In the genomic region with DNA sequence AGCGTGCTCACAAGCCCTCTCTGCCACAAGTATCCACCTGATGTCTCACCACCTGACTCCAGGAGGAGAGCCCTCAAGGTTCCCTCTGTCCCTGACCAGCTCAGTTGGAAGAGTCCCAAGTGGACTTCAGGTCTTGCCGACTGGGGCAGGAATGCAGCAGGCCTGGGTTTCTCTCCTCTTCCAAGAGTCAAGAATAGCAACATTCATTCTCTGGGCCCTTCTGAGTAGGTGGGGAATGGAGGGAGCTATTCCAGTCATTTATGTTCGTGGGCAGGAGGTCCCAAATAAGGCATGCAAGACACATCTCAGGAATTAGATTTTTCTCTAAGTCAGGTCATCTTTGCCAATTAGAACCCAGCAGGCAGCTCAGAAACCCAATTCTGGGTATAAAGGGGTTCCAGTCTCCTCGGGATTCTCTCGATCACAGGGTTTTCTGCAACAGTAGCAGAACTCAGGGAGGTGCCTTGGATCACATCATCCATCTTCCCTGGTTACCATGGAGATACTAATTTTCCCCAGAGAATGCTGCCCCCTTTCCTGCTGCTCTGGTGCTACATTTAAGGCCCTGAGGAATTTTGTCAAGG, we compare ENCODE assay signal across 11 mouse cellular contexts. TPM values are rescaled to one million over a fixed set of nuclear protein-coding genes. Genes with fewer than 3 reads are reported as not detected.
DNase-seq lines count a peak whose midpoint lies in the region; ATAC-seq and TF ChIP-seq lines count a peak whose summit lies in the region.
"Had no signal": no experiment of that assay in that cellular context is flagged by ENCODE, and none has a peak within 500 bp of the region (broad histone marks: within the 10 kb centered on the region; RNA-seq: fewer than 3 reads in every experiment).

No protein-coding gene starts in this region.

- no peaks in the 10 kb centered on the region for H3K27me3 ChIP-seq in kidney, adult 2 months (replicated peaks; ENCODE audit: control insufficient read depth, insufficient read depth, low read length)
- no peaks in the 10 kb centered on the region for H3K27me3 ChIP-seq in kidney, embryonic 14.5 days (ENCODE audit: control insufficient read depth, insufficient read depth, low read length)
- no peaks in the 10 kb centered on the region for H3K27me3 ChIP-seq in heart, embryonic 11.5 days (ENCODE audit: control insufficient read depth, insufficient read depth, low read length)
- no peaks in the 10 kb centered on the region for H3K27me3 ChIP-seq in hindbrain, embryonic 16.5 days (replicated peaks; ENCODE audit: control insufficient read depth, insufficient read depth, low read length)
- no peaks in the 10 kb centered on the region for H3K27me3 ChIP-seq in forebrain, embryonic 11.5 days (ENCODE audit: control insufficient read depth, insufficient read depth, low read length)

- no peak for TF ChIP-seq POLR2A in kidney, adult 2 months (IDR thresholded peaks at IDR 0.05; ENCODE audit: low read depth, low read length)

- TF ChIP-seq CTCF in kidney, adult 2 months (conservative IDR thresholded peaks at IDR 0.05; ENCODE audit: insufficient read depth, insufficient read length, low read depth, low read length): no peak

- H3K9me3 ChIP-seq in kidney, embryonic 14.5 days (ENCODE audit: control insufficient read depth, low read length): no peaks in the 10 kb centered on the region
- H3K9me3 ChIP-seq in heart, embryonic 11.5 days (replicated peaks; ENCODE audit: control insufficient read depth, low read length): no peaks in the 10 kb centered on the region
- no peaks in the 10 kb centered on the region for H3K9me3 ChIP-seq in hindbrain, embryonic 16.5 days (ENCODE audit: control insufficient read depth, low read length)
- H3K9me3 ChIP-seq in forebrain, embryonic 11.5 days (ENCODE audit: control insufficient read depth, low read length): no peaks in the 10 kb centered on the region
- H3K9me3 ChIP-seq: G1E had no signal

- H3K4me3 ChIP-seq in kidney, adult 2 months (ENCODE audit: insufficient read depth, low read depth, low read length): no peak overlapping the region
- H3K4me3 ChIP-seq in kidney, embryonic 14.5 days (ENCODE audit: low read length): no peak overlapping the region
- H3K4me3 ChIP-seq in heart, embryonic 11.5 days (ENCODE audit: low read depth, low read length): no peak overlapping the region
- H3K4me3 ChIP-seq in hindbrain, embryonic 16.5 days (ENCODE audit: low read length): no peak overlapping the region
- no peak overlapping the region for H3K4me3 ChIP-seq in forebrain, embryonic 11.5 days (ENCODE audit: low read depth, low read length)
- H3K4me3 ChIP-seq: erythroblast, embryonic 14.5 days had no signal

- no peak overlapping the region; the same call in 1 of the 2 replicates for H3K27ac ChIP-seq in kidney, adult 2 months (ENCODE audit: insufficient read depth, low read depth, low read length)
- H3K27ac ChIP-seq in kidney, embryonic 14.5 days (ENCODE audit: low read depth, low read length): no peak overlapping the region
- H3K27ac ChIP-seq in heart, embryonic 11.5 days (ENCODE audit: low read depth, low read length): peak overlapping the region; percentile 66
- peak overlapping the region; percentile 34; the same call in 1 of the 2 replicates for H3K27ac ChIP-seq in hindbrain, embryonic 16.5 days (ENCODE audit: low read depth, low read length)
- no peak overlapping the region for H3K27ac ChIP-seq in forebrain, embryonic 11.5 days (ENCODE audit: low read depth, low read length)

- peak; percentile 89 for DNase-seq in kidney, adult 2 months
- peak; percentile 82 for DNase-seq in lung, postnatal 25 days (ENCODE audit: low spot score)
- no peak for DNase-seq in cerebellum, adult 9-10 months
- no peak for DNase-seq in forebrain, embryonic 11.5 days (ENCODE audit: low spot score)
- DNase-seq in urinary bladder, adult 18-20 months (ENCODE audit: low spot score in 2 of 2): no peak

- ATAC-seq in kidney, embryonic 14.5 days (ENCODE audit: low FRiP score, low TSS enrichment): no peak
- no peak; the same call in 1 of the 2 replicates for ATAC-seq in heart, embryonic 11.5 days (replicated peaks; ENCODE audit: insufficient number of reproducible peaks, low FRiP score, low TSS enrichment)
- ATAC-seq in hindbrain, embryonic 16.5 days: peak; percentile 43; the same call in 1 of the 2 replicates
- no peak for ATAC-seq in forebrain, embryonic 11.5 days (replicated peaks; ENCODE audit: low FRiP score)

- no peak overlapping the region for H3K4me2 ChIP-seq in kidney, embryonic 14.5 days (replicated peaks; ENCODE audit: low read depth, low read length)
- H3K4me2 ChIP-seq in heart, embryonic 11.5 days: 0 out of 2 replicates have a peak overlapping the region, but pooled peaks have one; percentile 20
- no peak overlapping the region for H3K4me2 ChIP-seq in hindbrain, embryonic 16.5 days (ENCODE audit: low read length)
- no peak overlapping the region for H3K4me2 ChIP-seq in forebrain, embryonic 11.5 days (ENCODE audit: low read depth, low read length, severe bottlenecking)

- WGBS in kidney, adult 2 months: 28% methylated on average over 5 of the region's 5 CpGs
- 43% methylated on average over 5 of the region's 5 CpGs for WGBS in kidney, embryonic 14.5 days
- 27% methylated on average over 5 of the region's 5 CpGs for WGBS in heart, embryonic 11.5 days (ENCODE audit: insufficient replicate concordance)
- WGBS in hindbrain, embryonic 16.5 days: 13% methylated on average over 5 of the region's 5 CpGs
- 44% methylated on average over 5 of the region's 5 CpGs for WGBS in forebrain, embryonic 11.5 days

- no peaks in the 10 kb centered on the region for H3K36me3 ChIP-seq in kidney, adult 2 months (ENCODE audit: control insufficient read depth, insufficient read depth, low read length)
- no peaks in the 10 kb centered on the region for H3K36me3 ChIP-seq in kidney, embryonic 14.5 days (ENCODE audit: control insufficient read depth, insufficient read depth, low read length)
- no peaks in the 10 kb centered on the region for H3K36me3 ChIP-seq in heart, embryonic 11.5 days (ENCODE audit: control insufficient read depth, insufficient read depth, low read length)
- H3K36me3 ChIP-seq in hindbrain, embryonic 16.5 days (ENCODE audit: control insufficient read depth, insufficient read depth, low read length): no peaks in the 10 kb centered on the region
- no peaks in the 10 kb centered on the region for H3K36me3 ChIP-seq in forebrain, embryonic 11.5 days (ENCODE audit: control insufficient read depth, insufficient read depth, low read length)
- H3K36me3 ChIP-seq: G1E had no signal

- H3K9ac ChIP-seq in kidney, embryonic 14.5 days (ENCODE audit: low read depth, low read length): no peak overlapping the region
- H3K9ac ChIP-seq in heart, embryonic 11.5 days (ENCODE audit: low read depth, low read length): no peak overlapping the region
- no peak overlapping the region for H3K9ac ChIP-seq in hindbrain, embryonic 16.5 days (ENCODE audit: low read depth, low read length)
- no peak overlapping the region for H3K9ac ChIP-seq in forebrain, embryonic 11.5 days (ENCODE audit: low read length)

- H3K4me1 ChIP-seq in kidney, adult 2 months (ENCODE audit: control insufficient read depth, insufficient read depth, low read length): peaks cover 13% of the 10 kb centered on the region
- H3K4me1 ChIP-seq in kidney, embryonic 14.5 days (ENCODE audit: control insufficient read depth, insufficient read depth, low read length): no peaks in the 10 kb centered on the region
- peaks cover 2% of the 10 kb centered on the region; the same call in 1 of the 2 replicates for H3K4me1 ChIP-seq in heart, embryonic 11.5 days (ENCODE audit: control insufficient read depth, insufficient read depth, low read length)
- H3K4me1 ChIP-seq in hindbrain, embryonic 16.5 days (ENCODE audit: control insufficient read depth, insufficient read depth, low read depth, low read length): no peaks in the 10 kb centered on the region; the same call in 1 of the 2 replicates
- peaks cover 3% of the 10 kb centered on the region; the same call in 1 of the 2 replicates for H3K4me1 ChIP-seq in forebrain, embryonic 11.5 days (replicated peaks; ENCODE audit: control insufficient read depth, insufficient read depth, low read length)

RNA-seq across cellular contexts. Expression of gene Eif1, which starts 7.5 kb away (rescaled TPM):
- 116 and 173 TPM in 2 replicates for polyA plus RNA-seq in kidney, adult 2 months (2012; rRNA removed)
- polyA plus RNA-seq in kidney, embryonic 14.5 days (2014; fragmentation: Nextera tagmentation; extraction: Ambion mirVana): 1,744 and 1,749 TPM in 2 replicates
- 1,605 and 1,756 TPM in 2 replicates for polyA plus RNA-seq in heart, embryonic 11.5 days (2014; fragmentation: Nextera tagmentation; extraction: Ambion mirVana)
- 1,208 and 1,248 TPM in 2 replicates for polyA plus RNA-seq in hindbrain, embryonic 16.5 days (2015; fragmentation: Nextera tagmentation; extraction: Ambion mirVana)
- polyA plus RNA-seq in forebrain, embryonic 11.5 days (2014; fragmentation: Nextera tagmentation; extraction: Ambion mirVana): 1,675 and 1,791 TPM in 2 replicates

RNA-seq across cellular contexts. Expression of gene Gast, which starts 22.0 kb away (rescaled TPM):
- polyA plus RNA-seq in kidney, adult 2 months (2012; rRNA removed): not detected in 2 replicates
- not detected in 2 replicates for polyA plus RNA-seq in kidney, embryonic 14.5 days (2014; fragmentation: Nextera tagmentation; extraction: Ambion mirVana)
- not detected in 2 replicates for polyA plus RNA-seq in heart, embryonic 11.5 days (2014; fragmentation: Nextera tagmentation; extraction: Ambion mirVana)
- 0.52 TPM in 1 of 2 replicates, not detected in the other for polyA plus RNA-seq in hindbrain, embryonic 16.5 days (2015; fragmentation: Nextera tagmentation; extraction: Ambion mirVana)
- polyA plus RNA-seq in forebrain, embryonic 11.5 days (2014; fragmentation: Nextera tagmentation; extraction: Ambion mirVana): 0.69 and 0.79 TPM in 2 replicates
- polyA plus RNA-seq: G1E had no signal

RNA-seq across cellular contexts. Expression of gene Krt42, which starts 42.5 kb away (rescaled TPM):
- polyA plus RNA-seq in kidney, adult 2 months (2012; rRNA removed): not detected in 2 replicates
- not detected in 2 replicates for polyA plus RNA-seq in kidney, embryonic 14.5 days (2014; fragmentation: Nextera tagmentation; extraction: Ambion mirVana)
- 0.20 TPM in 1 of 2 replicates, not detected in the other for polyA plus RNA-seq in heart, embryonic 11.5 days (2014; fragmentation: Nextera tagmentation; extraction: Ambion mirVana)
- polyA plus RNA-seq in hindbrain, embryonic 16.5 days (2015; fragmentation: Nextera tagmentation; extraction: Ambion mirVana): not detected in 2 replicates
- polyA plus RNA-seq in forebrain, embryonic 11.5 days (2014; fragmentation: Nextera tagmentation; extraction: Ambion mirVana): not detected in 2 replicates
- polyA plus RNA-seq: G1E; stomach, embryonic 14.5 days had no signal

RNA-seq across cellular contexts. Expression of gene Hap1, which starts 43.7 kb away (rescaled TPM):
- 3.0 and 3.6 TPM in 2 replicates for polyA plus RNA-seq in kidney, adult 2 months (2012; rRNA removed)
- 6.0 and 6.3 TPM in 2 replicates for polyA plus RNA-seq in kidney, embryonic 14.5 days (2014; fragmentation: Nextera tagmentation; extraction: Ambion mirVana)
- polyA plus RNA-seq in heart, embryonic 11.5 days (2014; fragmentation: Nextera tagmentation; extraction: Ambion mirVana): 3.0 and 3.4 TPM in 2 replicates
- polyA plus RNA-seq in hindbrain, embryonic 16.5 days (2015; fragmentation: Nextera tagmentation; extraction: Ambion mirVana): 316 and 333 TPM in 2 replicates
- polyA plus RNA-seq in forebrain, embryonic 11.5 days (2014; fragmentation: Nextera tagmentation; extraction: Ambion mirVana): 39.0 and 46.1 TPM in 2 replicates
- polyA plus RNA-seq: G1E had no signal

RNA-seq across cellular contexts. Expression of gene Krt17, which starts 51.4 kb away (rescaled TPM):
- 0.08 TPM in 1 of 2 replicates, not detected in the other for polyA plus RNA-seq in kidney, adult 2 months (2012; rRNA removed)
- 0.13 and 0.14 TPM in 2 replicates for polyA plus RNA-seq in kidney, embryonic 14.5 days (2014; fragmentation: Nextera tagmentation; extraction: Ambion mirVana)
- 0.14 and 0.82 TPM in 2 replicates for polyA plus RNA-seq in heart, embryonic 11.5 days (2014; fragmentation: Nextera tagmentation; extraction: Ambion mirVana)
- polyA plus RNA-seq in hindbrain, embryonic 16.5 days (2015; fragmentation: Nextera tagmentation; extraction: Ambion mirVana): 0.36 and 0.70 TPM in 2 replicates
- not detected in 2 replicates for polyA plus RNA-seq in forebrain, embryonic 11.5 days (2014; fragmentation: Nextera tagmentation; extraction: Ambion mirVana)

Comparison
In these comparisons a context has a peak if more than half of its experiments do, and no peak if none do; other contexts are left out.
1. DNase-seq: peak in kidney, adult 2 months (single experiment) and lung, postnatal 25 days (single experiment); none in cerebellum, adult 9-10 months (single experiment), forebrain, embryonic 11.5 days (single experiment) and urinary bladder, adult 18-20 months (0 of 2).
2. H3K27ac ChIP-seq: peak in heart, embryonic 11.5 days (single experiment) and hindbrain, embryonic 16.5 days (single experiment); none in kidney, adult 2 months (single experiment), kidney, embryonic 14.5 days (single experiment) and forebrain, embryonic 11.5 days (single experiment).